Mouse (Mus musculus) liver, embryonic 16.5 days (tissue): ENCODE data around the gene Cd3e. TPM values are rescaled to one million over a fixed set of nuclear protein-coding genes. Genes with fewer than 3 reads are reported as not detected.

Source experiments
- ATAC-seq: fragments of 200-750 bp; cut with Nextera tagmentation; 2 replicates; pipeline ENCODE4 v1.8.0; 2017; ENCODE audit warnings: low read depth, mild to moderate bottlenecking, moderate number of reproducible peaks, moderate library complexity
- H3K27ac ChIP-seq: fragments of 300-500 bp; sonication (generic); 2 replicates; pipeline ENCODE4 v1.5.1; 2014; ENCODE audit warnings: mild to moderate bottlenecking, low read length
- H3K27me3 ChIP-seq: fragments of 300-500 bp; sonication (generic); 2 replicates; pipeline ENCODE4 v1.6.1; 2014; ENCODE audit warnings: low read depth, low read length, mixed read lengths; ENCODE audit not compliant: control insufficient read depth, insufficient read depth
- H3K36me3 ChIP-seq: fragments of 300-500 bp; sonication (generic); 2 replicates; pipeline ENCODE4 v1.6.1; 2014; ENCODE audit warnings: mild to moderate bottlenecking; ENCODE audit not compliant: control insufficient read depth, insufficient read depth
- H3K4me1 ChIP-seq: fragments of 300-500 bp; sonication (generic); 2 replicates; pipeline ENCODE4 v1.6.1; 2014; ENCODE audit warnings: low read depth, low read length, mixed read lengths; ENCODE audit not compliant: control insufficient read depth
- H3K4me2 ChIP-seq: fragments of 300-500 bp; sonication (generic); 2 replicates; pipeline ENCODE4 v1.6.1; 2014; ENCODE audit warnings: low read depth, low read length, mixed read lengths
- H3K4me3 ChIP-seq: fragments of 300-500 bp; sonication (generic); 2 replicates; pipeline ENCODE4 v1.5.1; 2014; ENCODE audit warnings: low read depth, mild to moderate bottlenecking, low read length
- H3K9ac ChIP-seq: fragments of 300-500 bp; sonication (generic); 2 replicates; pipeline ENCODE4 v1.6.1; 2014; ENCODE audit warnings: low read depth, low read length
- H3K9me3 ChIP-seq: fragments of 300-500 bp; sonication (generic); replicated peaks from 2 replicates; pipeline ENCODE4 v1.6.1; 2016; ENCODE audit warnings: low read length; ENCODE audit not compliant: control insufficient read depth
- WGBS: fragments of 180-500 bp; shearing (Covaris S2); extraction: QIAGEN DNeasy Blood & Tissue Kit; methylation state at CpG from one replicate; pipeline ENCODE4 v1.1.7; 2014; ENCODE audit not compliant: insufficient replicate concordance; 5-methylcytosine and 5-hydroxymethylcytosine counted together
- polyA plus RNA-seq: library from polyadenylated mRNA; unstranded; fragments of >200 nt; fragmentation: Nextera tagmentation; extraction: Ambion mirVana; gene quantifications from 2 replicates; pipeline ENCODE4 v1.2.1, GENCODE M21; 2015

Gene Cd3e
- polyA plus RNA-seq, 1 experiment from 2014 or later = not detected

DNA sequence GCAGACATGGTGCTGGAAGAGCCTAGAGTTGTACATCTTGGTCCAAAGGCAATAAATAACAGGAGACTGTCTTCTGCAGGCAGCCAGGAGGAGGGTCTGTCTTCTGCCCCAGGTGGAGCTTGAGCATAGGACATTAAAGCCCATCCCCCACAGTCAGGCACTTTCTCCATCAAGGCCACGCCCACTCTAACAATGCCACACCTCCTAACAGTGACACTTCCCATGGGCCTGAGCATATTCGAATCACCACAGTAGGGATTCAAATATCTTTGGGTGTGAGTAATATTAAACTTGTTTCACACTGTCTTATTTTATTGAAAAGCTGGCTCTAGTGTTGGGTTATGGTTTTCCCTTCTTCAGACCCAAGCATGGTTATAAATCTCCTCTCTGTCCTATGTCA lies 17.6 kb downstream of the Cd3e start:
- WGBS = 59% methylated on average over 2 of the region's 2 CpGs
- H3K27me3 ChIP-seq = no peaks in the 10 kb centered on the region
- no peak for ATAC-seq
- H3K27ac ChIP-seq = no peak overlapping the region
- no peaks in the 10 kb centered on the region for H3K4me1 ChIP-seq
- H3K9ac ChIP-seq = no peak overlapping the region
- no peaks in the 10 kb centered on the region for H3K36me3 ChIP-seq
- H3K4me3 ChIP-seq = no peak overlapping the region
- no peaks in the 10 kb centered on the region; the same call in 1 of the 2 replicates for H3K9me3 ChIP-seq
- no peak overlapping the region for H3K4me2 ChIP-seq

DNA sequence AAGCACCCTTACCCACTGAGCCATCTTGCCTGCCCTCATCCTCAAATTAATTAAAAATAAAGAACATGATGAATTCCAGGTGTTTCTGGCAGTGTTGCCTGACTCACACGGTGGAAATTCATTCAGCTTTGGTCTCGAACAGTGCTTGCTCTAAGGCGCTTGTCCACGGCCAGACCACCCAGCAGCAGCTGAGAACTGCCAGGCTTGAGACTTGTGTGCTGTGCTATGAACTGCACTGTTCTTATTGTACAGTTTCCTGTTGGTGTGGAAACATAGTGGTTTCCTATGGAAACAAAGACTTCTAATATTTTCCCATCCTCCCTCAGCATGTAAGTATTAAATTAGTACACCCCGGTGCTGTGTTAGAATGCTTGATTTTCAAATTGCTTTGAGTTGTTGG lies 22.5 kb downstream of the Cd3e start:
- H3K4me2 ChIP-seq = 0 out of 2 replicates have a peak overlapping the region, but pooled peaks have one; percentile 19
- H3K4me1 ChIP-seq = no peaks in the 10 kb centered on the region
- H3K27ac ChIP-seq = peak overlapping the region; percentile 20; the same call in 1 of the 2 replicates
- no peaks in the 10 kb centered on the region for H3K27me3 ChIP-seq
- H3K9me3 ChIP-seq = no peaks in the 10 kb centered on the region; the same call in 1 of the 2 replicates
- no peak overlapping the region for H3K4me3 ChIP-seq
- no peaks in the 10 kb centered on the region for H3K36me3 ChIP-seq
- 47% methylated on average over 5 of the region's 5 CpGs for WGBS
- no peak overlapping the region for H3K9ac ChIP-seq
- no peak for ATAC-seq

DNA sequence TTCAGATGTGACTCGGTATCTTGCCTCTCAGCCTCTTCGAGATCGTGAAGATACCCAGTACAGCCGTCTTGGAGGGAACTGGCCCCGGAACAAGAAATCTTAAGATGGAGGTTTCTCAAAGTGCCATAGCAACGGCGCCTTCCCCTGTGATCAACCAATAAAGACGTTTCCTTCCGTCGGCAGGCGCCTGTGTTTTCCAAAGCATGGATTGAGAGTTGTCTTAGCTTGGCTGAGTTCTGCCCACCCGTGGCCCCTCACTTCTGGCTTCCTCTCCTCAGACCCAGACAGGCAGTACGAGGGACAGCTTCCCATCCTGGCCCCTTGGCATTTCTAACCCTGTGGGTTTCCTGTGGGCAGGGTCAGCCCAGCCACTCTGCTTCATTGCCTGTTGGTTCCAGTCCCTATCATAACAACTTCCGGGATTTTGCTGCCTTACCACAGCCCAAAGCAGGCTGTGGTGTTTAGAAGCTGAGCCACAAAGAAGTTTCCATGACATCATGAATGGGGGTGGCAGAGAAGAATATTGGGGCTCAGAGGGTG lies 23.1 kb downstream of the Cd3e start:
- Histone ChIP-seq H3K4me1 (no peaks in the 10 kb centered on the region), H3K9me3 (no peaks in the 10 kb centered on the region), H3K9ac (no peak overlapping the region), H3K4me2 (peak overlapping the region; percentile 32), H3K27ac (0 out of 2 replicates have a peak overlapping the region, but pooled peaks have one; percentile 22), H3K36me3 (no peaks in the 10 kb centered on the region), H3K27me3 (no peaks in the 10 kb centered on the region), H3K4me3 (peak overlapping the region; percentile 20; the same call in 1 of the 2 replicates)
- peak; percentile 53 for ATAC-seq
- whole genome bisulfite sequencing = 14% methylated on average over 14 of the region's 14 CpGs

DNA sequence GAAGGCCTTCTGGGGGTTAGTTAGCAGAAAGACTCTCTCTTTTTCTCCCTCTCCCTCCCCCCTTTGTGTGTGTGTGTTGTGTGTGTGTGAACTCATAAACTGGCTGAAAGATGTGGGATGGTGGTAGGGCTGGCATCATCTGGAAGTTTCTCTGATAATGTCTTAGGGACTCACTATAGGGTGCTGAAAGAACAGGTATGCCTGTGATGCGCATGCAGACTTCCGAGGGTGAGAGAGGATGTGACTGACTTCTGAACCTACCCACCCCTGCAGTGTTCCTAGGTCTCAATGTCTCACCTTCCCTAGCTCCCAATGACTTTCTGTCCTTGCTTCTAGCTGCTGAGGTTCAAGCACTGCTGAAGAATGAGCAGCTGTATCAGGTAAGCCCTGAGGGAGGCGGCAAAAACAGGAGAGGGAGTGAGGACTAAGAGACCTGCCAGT lies 23.7 kb downstream of the Cd3e start:
- 52% methylated on average over 3 of the region's 3 CpGs for WGBS
- Histone ChIP-seq H3K4me2 (peak overlapping the region; percentile 32), H3K4me1 (no peaks in the 10 kb centered on the region), H3K27me3 (no peaks in the 10 kb centered on the region), H3K4me3 (peak overlapping the region; percentile 20; the same call in 1 of the 2 replicates), H3K27ac (no peak overlapping the region), H3K9ac (no peak overlapping the region), H3K36me3 (no peaks in the 10 kb centered on the region), H3K9me3 (no peaks in the 10 kb centered on the region)
- no peak for ATAC-seq

DNA sequence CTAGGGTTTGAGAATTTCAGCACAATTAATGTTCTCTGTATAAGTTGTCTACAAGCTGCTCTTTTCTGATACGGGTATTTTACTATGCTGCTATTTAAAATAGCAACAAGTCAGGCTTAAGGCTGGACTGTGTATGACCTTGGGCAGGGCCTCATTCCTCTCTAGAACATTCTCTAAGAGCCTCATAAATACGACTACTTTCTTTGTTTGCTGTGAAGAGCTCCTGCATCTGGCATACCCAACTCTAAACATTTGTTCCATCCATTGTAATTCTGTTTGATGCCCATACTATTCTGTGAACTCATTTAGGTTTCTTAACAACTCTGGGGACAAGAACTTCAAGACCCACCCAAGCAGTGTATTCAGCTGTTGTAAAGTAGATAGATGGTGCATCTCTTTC lies 26.4 kb downstream of the Cd3e start:
- H3K4me1 ChIP-seq = no peaks in the 10 kb centered on the region; the same call in none of the 2 replicates
- 57% methylated on average over 2 of the region's 2 CpGs for WGBS
- H3K9ac ChIP-seq = no peak overlapping the region
- no peaks in the 10 kb centered on the region for H3K27me3 ChIP-seq
- ATAC-seq = no peak
- H3K4me2 ChIP-seq = no peak overlapping the region
- H3K36me3 ChIP-seq = no peaks in the 10 kb centered on the region
- H3K27ac ChIP-seq = no peak overlapping the region
- H3K9me3 ChIP-seq = no peaks in the 10 kb centered on the region
- H3K4me3 ChIP-seq = no peak overlapping the region

DNA sequence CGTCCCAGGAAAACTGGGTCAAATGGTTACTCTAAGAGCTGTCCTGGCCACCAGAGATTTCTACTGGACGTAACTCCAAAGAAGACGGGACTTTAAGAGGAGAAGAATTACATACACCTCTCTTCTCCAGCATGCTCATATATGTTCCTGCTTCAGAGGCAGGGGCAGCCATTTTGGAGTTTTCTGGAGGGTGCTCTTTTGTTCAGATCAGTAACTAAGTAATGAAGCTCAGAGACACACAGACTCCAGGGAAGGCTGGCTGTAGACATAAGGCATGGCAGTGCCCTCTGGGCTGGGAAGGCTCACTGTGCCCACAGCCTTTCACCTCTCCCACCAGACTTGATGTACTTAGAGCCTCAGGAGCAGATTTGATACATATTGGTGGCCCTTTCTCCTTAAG lies 26.9 kb downstream of the Cd3e start:
- H3K27me3 ChIP-seq = no peaks in the 10 kb centered on the region
- no peaks in the 10 kb centered on the region for H3K36me3 ChIP-seq
- no peak for ATAC-seq
- H3K9me3 ChIP-seq = no peaks in the 10 kb centered on the region
- no peak overlapping the region for H3K4me2 ChIP-seq
- no peak overlapping the region for H3K4me3 ChIP-seq
- no peak overlapping the region for H3K27ac ChIP-seq
- H3K9ac ChIP-seq = no peak overlapping the region
- no peaks in the 10 kb centered on the region; the same call in none of the 2 replicates for H3K4me1 ChIP-seq
- WGBS = 75% methylated on average over 3 of the region's 3 CpGs

DNA sequence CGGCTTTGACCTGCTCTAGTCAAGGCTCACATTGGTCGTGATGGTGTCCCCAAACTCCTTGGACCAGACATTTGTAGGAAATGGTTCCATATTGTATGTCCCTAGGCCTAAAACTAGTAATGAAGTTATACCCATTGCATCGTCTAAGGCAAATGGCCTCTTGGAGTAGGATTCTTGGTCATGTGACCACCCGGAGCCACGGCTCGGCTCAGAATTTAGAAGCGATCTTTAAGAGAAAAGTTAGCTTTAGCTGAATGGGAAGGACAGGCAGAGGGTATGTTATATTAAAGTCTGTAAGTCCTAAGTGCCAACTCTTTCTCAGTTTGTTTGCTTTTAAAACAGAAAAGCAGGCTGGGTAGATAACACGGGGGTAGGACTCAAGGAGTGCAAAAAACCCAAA lies 27.3 kb downstream of the Cd3e start:
- H3K27ac ChIP-seq = no peak overlapping the region
- H3K27me3 ChIP-seq = no peaks in the 10 kb centered on the region
- no peaks in the 10 kb centered on the region for H3K36me3 ChIP-seq
- no peak overlapping the region for H3K4me3 ChIP-seq
- no peak for ATAC-seq
- H3K9ac ChIP-seq = no peak overlapping the region
- H3K9me3 ChIP-seq = no peaks in the 10 kb centered on the region
- no peaks in the 10 kb centered on the region; the same call in none of the 2 replicates for H3K4me1 ChIP-seq
- H3K4me2 ChIP-seq = no peak overlapping the region
- 74% methylated on average over 8 of the region's 8 CpGs for WGBS

DNA sequence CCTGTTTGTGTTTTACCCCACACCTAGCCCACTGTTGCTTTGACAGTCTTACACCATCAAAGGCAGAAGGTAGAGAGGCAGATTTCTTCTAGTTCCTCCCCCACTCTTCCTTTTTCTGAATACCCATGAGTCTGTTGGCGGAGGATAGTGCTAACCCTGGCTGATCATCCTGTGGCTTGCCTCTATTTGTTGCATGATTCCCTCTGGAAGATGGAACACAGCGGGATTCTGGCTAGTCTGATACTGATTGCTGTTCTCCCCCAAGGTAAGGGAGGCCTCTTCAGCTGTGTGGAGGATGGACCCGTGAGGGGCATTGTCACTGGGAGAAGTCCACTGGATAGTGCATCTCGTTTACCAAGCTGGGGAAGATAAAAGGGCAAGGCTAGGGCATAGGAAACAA lies 27.8 kb downstream of the Cd3e start, which contains the start of gene Cd3d:
TSS of gene Cd3d (plus strand) at position 111 of the 400 bp plus-strand sequence.
- H3K9ac ChIP-seq = no peak within 1 kb of the TSS
- H3K9me3 ChIP-seq = no peaks in the 10 kb centered on the region
- no peaks in the 10 kb centered on the region for H3K36me3 ChIP-seq
- H3K4me3 ChIP-seq = no peak within 1 kb of the TSS
- no peak within 1 kb of the TSS for H3K4me2 ChIP-seq
- no peaks in the 10 kb centered on the region; the same call in none of the 2 replicates for H3K4me1 ChIP-seq
- H3K27ac ChIP-seq = no peak within 1 kb of the TSS
- no peaks in the 10 kb centered on the region for H3K27me3 ChIP-seq
- no peak for ATAC-seq
- WGBS = 53% methylated on average over 4 of the region's 4 CpGs

DNA sequence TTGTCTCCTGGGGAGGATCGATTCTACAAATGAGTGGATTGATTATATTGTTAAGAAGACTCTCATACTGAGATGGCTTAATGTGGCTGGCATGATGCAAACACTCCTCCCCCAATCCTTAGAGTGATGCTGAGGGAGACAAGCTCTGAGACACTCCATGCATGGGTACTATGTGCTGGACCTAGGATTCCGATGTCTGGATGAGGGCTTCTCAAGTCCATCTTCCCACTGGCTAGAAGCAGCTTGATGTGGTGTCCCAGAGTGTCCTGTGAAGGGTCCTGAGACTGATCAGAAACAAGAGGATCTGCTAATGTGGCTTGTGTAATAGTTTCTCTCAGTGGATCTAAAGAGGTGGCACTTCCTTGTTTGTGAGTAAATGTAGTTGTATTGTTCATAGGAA lies 28.3 kb downstream of the Cd3e start:
- no peak for ATAC-seq
- Histone ChIP-seq H3K4me1 (no peaks in the 10 kb centered on the region; the same call in none of the 2 replicates), H3K36me3 (no peaks in the 10 kb centered on the region), H3K9me3 (no peaks in the 10 kb centered on the region), H3K9ac (no peak overlapping the region), H3K4me2 (no peak overlapping the region), H3K27me3 (peaks cover 3% of the 10 kb centered on the region; the same call in 1 of the 2 replicates), H3K4me3 (no peak overlapping the region), H3K27ac (no peak overlapping the region)
- 66% methylated on average over 2 of the region's 2 CpGs for WGBS
